Mouse (Mus musculus) cerebellum, adult 11-12 months (tissue): ENCODE data around the gene Itga6.

Experiments
- DNase-seq: peaks from one replicate; pipeline ENCODE4 v3.0.0; 2022

The Itga6 gene

DNA sequence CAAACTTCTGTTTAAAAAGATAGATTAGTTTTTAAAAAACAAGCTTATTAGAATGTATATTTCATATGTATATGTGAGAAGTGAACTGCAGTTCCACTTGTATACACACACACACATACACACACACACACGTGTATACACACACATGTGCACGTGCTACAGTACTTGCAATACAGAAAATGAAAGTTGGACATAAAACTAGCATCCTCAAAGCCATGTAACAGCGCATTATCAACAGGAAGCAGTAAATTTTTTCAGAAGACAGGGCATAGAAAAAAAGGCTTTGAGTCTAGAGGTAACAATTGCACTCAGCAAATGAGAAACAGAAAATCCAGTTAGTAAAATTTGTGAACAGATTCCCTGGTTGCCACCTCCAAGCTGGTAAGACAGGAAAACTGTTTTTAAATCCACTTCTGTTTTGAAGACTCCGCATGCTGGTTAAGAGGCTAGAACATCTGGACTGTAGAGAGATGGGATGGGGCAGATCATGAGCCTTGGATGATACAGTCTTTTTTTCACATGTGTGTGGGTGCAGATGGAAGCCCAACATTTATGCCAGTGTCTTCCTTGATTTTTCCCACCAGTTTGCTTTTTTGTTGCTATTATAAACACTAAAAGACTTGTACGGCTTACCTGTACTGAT lies 118.2 kb downstream of the Itga6 start:
- no peak for DNase-seq

GRCm38 (mm10) chr2:71865022-71865421 lies 119.6 kb downstream of the Itga6 start:
- no peak for DNase-seq

GRCm38 (mm10) chr2:71865935-71866334 lies 120.5 kb downstream of the Itga6 start:
- DNase-seq = no peak

DNA sequence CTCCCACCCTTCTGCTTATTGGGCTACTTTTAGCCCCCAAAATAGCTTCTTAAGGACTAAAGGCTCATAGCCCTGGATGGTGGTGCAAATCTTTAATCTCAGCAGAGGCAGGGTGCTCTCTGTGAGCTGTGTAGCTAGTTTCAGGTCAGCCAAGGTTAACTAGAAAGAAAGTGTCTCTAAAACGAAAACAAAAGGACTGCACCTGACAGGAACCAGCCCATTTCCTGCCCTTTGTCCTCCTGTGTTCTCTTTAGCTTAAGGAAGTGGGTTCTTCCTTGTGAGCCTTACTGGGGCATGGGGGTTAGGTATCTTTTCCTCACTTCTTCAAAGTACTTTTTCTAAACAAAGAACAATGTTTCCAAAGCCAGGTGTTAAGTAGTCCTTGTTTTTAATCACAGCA lies 121.1 kb downstream of the Itga6 start:
- DNase-seq = no peak

GRCm38 (mm10) chr2:71867019-71867418 lies 121.6 kb downstream of the Itga6 start:
- DNase-seq = no peak

DNA sequence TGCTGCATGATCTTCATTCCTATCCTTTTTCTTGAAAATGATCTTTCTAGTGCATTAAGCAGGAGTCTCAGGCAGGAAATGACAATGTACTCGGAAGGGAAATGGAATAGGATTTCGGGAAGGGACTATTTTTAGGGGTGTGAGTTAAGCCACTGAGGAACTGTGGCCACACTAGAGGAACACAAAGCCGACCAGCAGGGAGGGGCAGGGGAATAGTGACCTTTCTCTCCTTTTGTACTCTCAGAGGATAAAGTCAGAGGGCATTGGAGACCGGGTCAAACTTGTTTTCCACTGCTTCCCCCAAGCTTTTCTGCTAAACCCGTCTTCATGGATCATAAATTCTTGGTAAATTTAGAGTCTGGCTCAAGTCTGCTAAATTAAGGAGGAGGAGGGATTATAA lies 122.1 kb downstream of the Itga6 start:
- DNase-seq = no peak

DNA sequence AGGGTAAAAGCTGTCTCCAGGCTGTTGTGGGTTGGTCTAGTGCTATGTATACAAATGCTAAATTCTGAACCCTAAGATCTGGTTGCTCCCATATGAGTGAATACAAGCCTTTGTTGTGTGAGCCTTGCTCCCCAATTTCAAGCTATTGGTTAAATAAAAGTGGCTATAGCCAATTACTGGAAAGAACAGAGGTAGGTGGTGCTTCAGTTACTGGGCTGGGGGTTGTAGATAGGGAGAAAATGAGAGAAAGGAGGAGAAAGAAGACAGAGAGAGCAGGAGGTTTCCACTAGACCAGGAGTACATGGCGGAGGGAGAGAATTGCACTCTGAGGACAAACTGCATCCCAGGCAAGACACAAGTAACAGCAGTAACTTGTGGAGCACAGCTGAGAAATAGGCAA lies 122.8 kb downstream of the Itga6 start:
- DNase-seq = no peak

- peak; percentile 23 for DNase-seq
These were observed 126.7 kb downstream of the Itga6 start for GRCm38 (mm10) chr2:71872141-71872540.

DNA sequence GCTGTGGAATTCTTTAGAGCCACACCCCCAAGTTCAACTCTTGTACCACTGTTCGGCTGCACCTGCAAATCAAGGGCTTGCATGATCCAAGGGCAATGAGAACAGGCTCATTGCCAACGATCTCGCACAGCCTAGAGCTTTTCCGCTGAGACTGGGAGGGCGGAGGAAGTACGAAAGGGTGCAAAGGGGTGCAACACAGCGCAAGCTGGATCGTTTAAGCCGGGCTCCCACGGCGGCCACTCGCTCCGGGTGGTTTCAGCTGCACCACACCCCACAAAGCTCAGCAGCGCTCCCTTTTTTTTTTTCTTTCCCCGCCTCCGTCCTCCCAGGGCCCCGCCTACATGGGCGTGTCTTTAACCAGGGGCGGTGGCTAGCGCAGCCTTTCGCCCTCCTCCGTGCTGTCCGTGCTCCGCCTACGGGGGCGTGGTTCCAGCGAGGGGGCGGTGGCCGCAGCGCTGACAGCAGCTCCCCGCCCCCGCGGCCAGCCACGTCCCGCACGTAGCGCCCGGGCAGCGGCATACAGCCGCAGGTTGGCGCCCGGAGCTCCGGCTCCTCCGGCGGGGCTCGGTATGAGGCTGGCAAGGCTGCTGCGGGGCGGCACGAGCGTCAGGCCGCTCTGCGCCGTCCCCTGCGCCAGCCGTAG lies 127.5 kb downstream of the Itga6 start, which contains the start of gene Pdk1:
TSS of gene Pdk1 (plus strand) at position 424 of the 643 bp plus-strand sequence.
- DNase-seq = peak; percentile 97

GRCm38 (mm10) chr2:71873474-71874322 lies 128.3 kb downstream of the Itga6 start:
- DNase-seq = peak; percentile 56

DNA sequence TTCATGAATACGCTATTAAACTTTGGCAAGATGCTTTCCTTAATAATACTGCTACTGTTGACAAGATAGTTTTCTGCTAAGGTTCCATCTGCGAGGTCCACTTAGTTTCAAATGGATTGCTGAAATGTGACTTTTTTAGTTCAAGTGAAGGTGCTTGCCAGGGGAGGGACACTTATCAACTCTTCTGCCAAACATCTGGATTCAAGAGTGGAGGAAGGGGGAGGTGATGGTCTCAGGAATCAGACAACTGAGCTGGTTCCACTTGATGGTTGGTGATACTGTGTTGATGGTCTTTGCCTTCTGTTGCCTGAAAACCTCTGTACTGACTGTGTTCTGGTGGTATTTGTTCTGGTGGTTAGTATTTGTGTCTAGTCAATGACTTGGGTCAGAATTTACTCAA lies 129.0 kb downstream of the Itga6 start:
- DNase-seq = no peak

DNA sequence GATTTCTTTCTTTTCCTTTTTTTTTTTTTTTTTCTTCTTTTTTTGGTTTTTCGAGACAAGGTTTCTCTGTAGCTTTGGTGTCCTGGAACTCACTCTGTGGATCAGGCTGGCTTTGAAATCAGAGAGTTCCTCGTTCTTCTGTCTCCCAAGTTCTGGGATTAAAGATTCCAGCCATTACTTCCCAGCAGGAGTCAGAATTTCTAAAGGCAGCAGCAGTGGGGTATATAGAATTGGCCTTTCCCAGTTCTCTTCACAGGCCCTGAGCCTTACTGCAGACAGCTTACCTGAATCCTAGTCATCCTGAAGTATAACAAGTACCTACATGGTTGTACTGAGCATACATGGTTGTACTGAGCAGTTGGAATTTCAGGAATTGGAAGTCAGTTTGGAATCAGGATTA lies 129.4 kb downstream of the Itga6 start:
- DNase-seq = no peak

GRCm38 (mm10) chr2:71877865-71878264 lies 132.4 kb downstream of the Itga6 start:
- DNase-seq = no peak

DNA sequence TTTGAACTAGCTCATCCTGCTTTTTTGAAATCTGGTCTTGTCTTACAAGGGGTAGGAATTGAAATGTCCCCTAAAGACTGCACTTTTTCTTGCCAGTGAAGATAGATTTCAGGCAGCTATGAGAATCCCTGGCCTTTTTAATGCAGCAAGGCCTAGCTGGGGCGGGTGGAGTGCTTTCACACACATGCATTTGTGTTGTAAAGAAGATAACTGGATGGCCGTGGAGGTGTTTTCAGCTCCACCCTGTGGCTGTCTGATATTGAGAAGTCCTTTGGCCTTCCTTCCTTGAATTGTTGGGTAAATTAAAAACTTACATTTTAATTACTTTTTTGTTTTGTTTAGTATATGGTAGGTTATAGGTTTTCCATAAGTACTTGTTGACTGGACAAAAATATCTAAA lies 133.0 kb downstream of the Itga6 start:
- no peak for DNase-seq

DNA sequence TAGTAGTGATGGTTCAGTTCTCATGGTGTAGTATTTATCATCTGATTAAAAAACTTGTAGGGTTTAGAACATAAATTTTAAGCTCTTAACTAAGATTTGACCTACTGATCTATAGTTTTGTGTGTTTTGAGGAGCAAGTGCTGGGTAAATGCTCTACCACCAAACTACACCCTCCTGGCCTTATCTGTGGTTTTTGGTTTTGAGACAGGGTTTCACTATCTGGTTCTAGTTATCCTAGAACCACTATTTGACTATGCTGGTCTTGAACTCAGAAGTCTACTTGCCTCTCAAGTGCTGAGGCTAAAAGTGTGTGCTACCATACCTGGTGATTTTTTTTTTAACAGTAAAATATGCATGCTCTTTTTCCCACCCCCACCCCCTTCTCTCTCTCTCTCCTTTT lies 133.5 kb downstream of the Itga6 start:
- DNase-seq = no peak

- no peak for DNase-seq
These were observed 137.7 kb downstream of the Itga6 start for GRCm38 (mm10) chr2:71882914-71883651.

DNA sequence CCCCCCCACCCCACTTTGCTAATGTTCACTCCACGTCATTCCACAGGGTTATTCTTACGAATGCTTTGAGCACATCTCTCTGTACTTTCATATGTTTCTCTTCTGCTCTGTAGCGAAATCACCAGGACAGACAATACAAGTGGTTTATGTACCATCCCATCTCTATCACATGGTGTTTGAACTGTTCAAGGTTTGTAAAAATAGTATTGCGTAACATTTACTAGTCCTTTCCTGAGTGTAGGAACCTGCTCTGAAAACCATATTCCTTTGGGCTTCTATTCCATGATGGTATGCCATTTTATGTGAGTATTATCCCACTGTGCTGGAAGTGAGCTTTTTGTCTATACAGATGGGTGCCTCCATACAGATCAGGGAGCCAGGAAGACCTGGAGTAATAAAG lies 141.9 kb downstream of the Itga6 start:
- no peak for DNase-seq

DNA sequence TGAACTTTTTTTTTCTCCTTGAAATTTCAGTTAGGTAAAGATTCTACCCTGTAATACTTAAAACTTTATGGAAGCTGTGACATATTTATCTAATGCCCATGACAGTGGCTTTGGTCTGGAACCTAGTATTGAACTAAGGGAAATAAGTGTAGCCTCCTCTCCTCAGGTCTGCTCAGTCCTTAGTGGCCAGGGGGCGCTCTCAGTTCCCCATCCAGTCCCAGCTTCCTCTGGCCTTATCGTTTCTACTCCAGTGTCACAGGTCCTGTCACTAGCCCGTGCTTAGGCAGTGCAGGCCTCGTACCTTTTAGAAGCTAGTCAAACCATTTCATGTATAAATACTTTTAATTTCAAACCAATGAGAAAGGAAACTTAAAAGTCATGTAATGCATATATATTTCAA lies 143.0 kb downstream of the Itga6 start:
- no peak for DNase-seq

DNA sequence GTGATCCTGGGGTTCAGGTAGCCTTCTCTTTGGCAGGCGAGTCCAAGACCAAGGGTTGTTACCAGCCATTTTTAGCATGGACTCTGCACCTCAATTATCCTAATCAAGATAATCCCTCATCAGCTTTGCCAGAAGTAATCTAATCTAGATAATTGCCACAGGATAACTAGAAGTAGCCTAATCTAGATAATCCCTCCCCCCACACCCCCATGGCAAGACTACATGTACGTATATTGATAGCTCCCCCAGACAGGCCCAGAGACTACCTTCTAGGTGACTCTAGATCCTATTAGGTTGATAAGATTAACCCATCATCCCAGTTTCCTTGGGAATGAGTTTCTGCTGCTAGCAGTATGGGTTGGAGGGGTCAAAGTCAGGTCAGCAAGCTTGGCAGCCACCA lies 146.1 kb downstream of the Itga6 start:
- no peak for DNase-seq

- DNase-seq = no peak
These were observed 147.4 kb downstream of the Itga6 start for GRCm38 (mm10) chr2:71892741-71893349.

DNA sequence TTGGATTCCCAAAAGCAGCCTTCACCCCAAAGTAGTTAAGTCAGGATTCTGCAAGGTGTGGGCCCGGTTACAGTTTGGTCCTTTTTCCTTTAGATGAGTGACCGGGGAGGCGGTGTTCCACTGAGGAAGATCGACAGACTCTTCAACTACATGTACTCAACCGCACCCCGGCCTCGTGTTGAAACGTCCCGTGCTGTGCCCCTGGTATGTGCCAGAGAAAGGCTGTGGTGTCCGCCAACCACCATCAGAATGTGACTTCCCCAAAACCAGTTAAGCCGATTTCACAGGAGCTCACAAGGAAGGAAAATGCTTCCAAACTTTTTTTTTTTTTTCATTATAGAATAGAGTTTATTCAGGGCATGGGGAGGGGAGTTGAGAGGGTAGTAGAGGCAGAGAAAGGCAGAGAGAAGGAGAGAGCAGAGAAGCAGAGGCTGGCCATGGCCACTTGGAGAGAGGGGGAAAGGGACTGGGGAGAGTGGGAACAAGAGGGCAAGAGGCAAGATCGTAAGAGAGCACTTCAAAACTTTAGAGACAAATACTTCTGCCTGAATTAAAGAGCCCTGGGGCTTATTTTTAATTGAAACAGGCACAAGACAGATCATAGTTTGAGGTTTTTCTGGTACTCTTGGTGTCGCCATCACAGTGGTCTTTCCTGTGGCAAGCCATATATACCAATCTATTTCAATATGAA lies 150.3 kb downstream of the Itga6 start:
- DNase-seq = no peak

DNA sequence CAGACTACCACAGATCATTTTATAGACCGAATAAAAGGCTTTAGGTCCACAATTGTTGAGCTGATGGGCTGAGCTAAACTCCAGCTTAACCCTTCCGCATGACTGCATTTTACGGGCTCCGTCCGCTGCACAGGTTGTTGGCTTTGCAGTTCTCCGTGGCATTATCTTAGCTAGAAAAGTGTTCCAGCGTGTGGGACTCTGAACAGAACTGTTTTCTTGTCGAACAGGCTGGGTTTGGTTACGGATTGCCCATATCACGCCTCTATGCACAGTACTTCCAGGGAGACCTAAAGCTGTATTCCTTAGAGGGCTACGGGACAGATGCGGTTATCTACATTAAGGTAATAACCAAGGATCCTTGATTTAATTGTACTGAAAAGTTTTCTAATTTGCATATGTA lies 152.0 kb downstream of the Itga6 start:
- DNase-seq = no peak
